Mouse (Mus musculus) adrenal gland (tissue): ENCODE measurements around the gene Saa2.

ENCODE experiments used
- intact Hi-C: fragments of 180-260 bp; cut with DNase I; formaldehyde crosslinking; loops from one replicate; pipeline ENCODE4 v1.15.1; 2025

Gene Saa2

DNA sequence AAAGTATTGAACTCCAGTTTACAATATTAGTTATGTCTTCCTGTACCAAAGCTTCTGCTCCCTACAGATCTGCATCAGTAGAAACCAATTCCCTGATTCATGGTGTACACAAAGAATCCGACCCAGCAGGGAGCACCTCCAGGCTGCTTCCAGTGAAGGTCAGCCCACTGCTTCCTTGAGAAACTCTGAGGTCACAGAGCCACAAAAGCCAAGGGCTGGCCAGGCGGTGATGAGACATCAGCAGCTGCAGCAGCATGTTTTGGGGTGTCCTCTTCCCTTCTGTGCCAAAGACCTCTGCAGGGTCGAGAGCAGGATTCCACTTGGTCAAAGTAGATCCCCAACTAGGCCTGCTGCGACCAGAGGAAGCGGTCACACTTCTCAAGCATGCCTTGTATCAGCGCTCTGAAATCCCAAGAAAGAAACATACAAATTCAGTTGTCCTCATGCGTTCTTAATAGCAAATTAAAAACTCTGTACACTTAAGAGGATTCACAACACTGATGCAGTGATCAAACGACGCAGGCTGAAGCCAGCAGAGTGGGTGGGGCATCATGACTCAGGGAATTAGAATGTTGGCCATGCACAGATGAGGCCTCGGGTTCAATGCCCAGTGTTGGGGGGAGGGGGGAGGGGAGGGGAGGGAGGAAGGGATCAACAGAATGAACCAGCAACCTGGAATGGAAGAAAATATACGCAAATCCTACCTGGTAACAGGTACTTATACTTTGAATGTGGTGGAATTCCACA lies 9.6 kb downstream of the Saa2 start:
- intact Hi-C loops = no loop called here

DNA sequence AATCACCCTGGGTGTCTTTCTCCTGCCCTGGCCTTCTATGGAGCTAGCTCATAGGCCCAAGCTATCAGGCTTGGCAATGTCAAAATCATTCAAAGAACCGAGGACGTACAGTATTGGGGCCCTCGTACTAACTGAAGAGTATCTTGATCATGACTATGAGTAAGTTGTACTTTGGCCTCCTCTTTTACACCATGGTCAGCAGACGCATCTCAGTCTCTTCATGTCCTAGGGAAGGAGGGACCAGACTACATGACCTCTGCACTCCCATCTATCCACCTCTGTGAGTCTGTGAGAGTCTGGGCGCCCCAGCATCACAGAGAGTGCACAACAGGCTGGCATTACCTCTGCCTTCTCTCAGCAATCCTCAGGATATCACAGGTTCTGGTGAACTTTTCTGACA lies 11.0 kb downstream of the Saa2 start:
- intact Hi-C loops = no loop called here

DNA sequence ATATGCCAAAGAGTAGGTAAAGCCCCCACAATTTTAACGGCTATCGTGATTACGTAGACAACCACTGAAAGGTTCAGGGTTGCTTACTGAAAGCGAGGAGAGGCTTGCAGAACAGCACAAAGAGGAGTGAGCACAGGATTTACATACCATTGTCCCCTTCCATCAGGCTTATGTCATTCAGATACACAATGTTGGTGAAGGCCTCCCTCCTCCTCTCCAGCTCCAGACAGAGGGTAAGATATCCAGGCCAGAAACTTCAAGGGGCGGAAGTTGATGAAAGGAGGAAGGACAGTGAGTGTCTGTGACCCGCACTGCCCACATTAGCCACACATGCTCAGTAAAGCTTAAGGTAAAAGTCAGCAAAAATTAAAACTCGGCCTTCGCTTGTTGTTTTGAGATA lies 13.1 kb downstream of the Saa2 start:
- intact Hi-C loops = no loop called here

DNA sequence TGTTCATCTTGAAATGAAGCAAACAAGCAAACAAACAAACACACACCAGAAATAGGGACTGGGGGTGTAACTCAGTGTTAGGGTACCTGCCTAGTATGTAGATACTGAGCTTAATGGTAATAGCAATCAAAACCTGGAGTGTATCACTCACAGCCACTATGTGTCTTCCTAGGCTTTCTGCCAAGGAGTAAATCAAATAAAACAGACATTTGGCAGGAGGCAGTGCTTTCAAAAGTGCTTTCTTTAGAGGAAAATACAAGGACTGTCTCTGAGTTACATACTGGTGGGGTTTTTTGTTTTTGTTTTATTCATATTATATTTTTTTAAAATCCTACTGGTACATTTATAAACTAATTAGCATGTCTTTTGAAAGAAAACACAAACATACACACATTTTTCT lies 15.8 kb downstream of the Saa2 start:
- intact Hi-C loops = no loop called here

DNA sequence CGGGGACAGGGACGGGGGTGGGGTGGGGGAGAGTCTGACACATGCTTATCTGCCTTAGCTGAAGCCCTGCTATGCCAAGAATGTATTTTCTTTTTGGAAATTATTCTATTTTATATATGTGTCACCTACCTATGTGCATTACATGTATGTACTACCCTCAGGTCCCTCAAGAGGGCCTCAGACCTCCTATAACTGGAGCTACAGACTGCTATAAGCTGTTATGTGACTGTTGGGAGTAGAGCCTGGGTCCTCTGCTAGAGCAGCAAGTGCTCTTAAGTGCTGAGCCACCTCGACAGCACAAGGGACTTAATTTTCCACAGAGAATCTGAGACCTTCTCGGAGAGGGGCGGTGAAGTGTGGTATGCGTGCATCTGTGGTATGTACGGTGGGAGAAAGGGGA lies 16.9 kb downstream of the Saa2 start:
- intact Hi-C loops = no loop called here

DNA sequence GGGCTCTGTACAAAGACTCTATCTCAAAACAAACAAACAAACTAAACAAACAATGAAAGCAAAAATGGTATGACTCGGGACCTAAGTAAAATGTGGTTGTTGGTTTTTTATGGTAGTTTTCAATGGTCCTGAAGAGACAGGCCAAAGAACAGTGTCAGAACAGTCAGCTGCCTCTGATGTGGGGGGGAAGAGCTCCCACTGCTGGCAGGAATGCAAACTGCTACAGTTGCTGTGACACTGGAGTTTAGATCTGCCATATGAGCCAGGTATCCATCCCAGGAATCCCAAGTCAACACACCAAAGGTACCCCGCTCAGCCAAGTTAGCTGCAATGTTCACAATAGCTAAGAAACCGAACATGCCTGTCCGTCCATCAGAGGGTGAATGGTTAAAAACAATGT lies 19.1 kb downstream of the Saa2 start:
- intact Hi-C loops = loop anchor here (1.0 kb wide), 1 partner anchor 54 kb away; no protein-coding TSS in a partner anchor

DNA sequence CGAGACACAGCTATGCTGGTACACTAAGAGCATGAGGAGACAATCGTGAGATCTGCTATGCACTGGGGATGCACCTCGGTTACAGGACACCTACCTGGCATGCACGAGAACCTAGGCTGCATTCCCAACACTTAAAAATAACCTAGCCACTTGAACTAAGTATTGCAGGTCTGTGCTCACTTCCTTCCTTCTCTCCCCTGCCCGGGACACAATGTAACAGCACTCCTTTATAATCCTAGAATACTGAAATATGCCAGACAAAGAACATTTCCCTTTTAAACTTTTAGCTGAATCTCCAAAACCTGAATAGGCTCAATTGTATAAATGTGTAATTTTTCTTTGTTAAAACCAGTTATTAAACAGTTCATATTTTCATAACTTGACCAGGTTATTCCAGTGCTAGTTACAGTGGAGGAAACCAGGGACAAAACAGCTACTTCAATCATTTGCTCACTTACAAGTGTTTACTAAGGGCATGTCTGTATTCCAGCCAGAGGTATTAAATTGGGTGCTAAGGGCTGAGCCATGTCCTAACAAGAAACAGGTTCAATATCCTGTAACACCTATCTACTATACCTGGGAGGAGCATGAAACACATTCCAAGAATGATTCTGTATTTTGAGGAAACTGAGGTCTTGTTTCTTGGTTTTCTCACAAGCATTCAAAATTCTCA lies 37.7 kb downstream of the Saa2 start:
- intact Hi-C loops = no loop called here

DNA sequence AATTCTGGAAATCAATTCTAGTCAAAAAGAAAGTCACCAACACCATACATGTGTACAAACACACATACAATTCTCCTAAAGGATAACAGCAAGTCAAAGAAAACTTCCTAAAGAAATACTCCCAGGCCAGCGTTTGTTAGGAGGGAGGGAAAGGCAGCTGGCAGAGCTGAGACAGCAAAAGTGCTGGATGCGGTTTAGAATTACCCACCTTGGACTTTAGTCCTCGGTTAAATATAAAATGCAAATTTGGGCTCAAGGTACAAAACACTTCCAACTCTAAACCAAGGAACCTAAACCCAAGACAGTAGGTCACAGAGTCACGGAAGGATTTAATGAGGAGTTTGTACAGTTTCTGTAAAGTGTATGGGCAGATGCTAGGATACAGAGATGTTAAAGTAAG lies 42.3 kb downstream of the Saa2 start:
- intact Hi-C loops = loop anchor here (10.0 kb wide), 1 partner anchor 221 kb away; no protein-coding TSS in a partner anchor

DNA sequence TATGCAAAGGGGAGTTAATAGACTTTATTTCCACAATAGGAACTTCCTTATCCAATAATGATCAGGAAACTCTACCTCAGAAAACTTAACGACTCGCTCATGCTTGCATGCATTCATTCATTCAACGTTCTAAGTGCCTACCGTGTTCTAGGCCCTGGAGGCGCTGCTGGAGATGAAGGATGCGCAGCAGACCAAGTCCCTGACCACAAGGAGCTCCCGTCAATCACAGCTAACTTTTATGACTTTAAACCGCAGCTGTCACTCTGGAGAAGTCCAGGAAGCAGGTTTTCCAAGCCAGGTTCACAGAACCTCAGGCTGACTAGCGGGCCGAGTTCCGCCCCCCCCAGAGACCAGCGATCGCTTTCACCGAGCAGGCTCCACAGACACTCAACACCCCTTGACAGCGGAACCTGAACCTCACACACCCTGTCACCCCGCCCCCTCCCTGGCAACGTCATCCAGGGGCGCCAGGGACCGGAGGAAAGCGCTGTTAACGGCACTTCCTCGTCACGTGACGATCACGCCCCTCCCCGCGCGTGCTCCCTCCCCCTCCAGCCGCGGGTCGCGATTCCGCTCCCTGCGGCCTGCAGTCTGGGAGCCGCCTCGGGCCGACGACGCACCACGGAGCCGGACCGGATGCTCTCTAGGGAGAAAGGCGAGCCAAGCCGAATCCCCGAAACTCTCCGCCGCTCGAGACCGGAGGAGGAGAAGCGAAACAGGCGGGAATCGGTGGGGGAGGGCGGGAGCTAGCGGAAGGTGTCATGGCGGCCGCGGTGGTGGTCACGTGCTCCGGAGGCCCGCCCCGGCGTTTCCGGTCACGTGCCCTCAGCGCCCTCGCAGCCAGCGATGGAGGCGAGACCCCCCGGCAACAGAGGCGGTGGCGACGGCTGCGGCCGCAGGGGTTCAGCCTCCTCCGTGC lies 44.0 kb downstream of the Saa2 start, which contains the start of the genes Hps5 and Gtf2h1:
Gene Hps5, minus strand, starts transcription at position 778 of the 919 bp plus-strand sequence.
Gene Gtf2h1, plus strand, starts transcription at position 817 of the 919 bp plus-strand sequence.
- intact Hi-C loops = loop anchor here (5.0 to 10.0 kb wide), 2 partner anchors 52 to 219 kb away; no protein-coding TSS in a partner anchor

DNA sequence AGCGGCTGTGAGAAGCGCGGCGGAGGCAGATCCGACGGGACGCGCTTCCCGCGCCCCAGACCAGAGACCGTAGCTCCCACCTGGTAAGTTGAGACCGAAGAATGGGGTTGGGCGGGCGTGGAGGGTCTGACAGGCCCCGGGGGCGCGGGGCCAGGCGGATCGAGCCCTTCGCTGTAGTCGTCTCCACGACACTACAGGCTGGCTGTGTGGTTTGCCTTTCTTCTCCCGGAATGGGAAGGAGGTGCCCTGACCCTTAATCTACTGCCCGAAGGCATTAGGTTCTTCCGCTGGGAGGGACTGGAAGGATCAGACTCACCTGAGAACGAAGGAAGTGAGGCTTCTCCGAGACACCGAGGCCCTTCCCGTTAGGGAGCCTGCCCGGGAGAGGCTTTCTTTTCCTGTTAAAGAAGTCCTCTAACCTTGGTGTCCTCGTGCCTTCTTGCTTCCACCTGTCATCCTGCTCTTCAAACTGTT lies 44.7 kb downstream of the Saa2 start:
- intact Hi-C loops = loop anchor here (5.0 to 10.0 kb wide), 2 partner anchors 51 to 219 kb away; no protein-coding TSS in a partner anchor

DNA sequence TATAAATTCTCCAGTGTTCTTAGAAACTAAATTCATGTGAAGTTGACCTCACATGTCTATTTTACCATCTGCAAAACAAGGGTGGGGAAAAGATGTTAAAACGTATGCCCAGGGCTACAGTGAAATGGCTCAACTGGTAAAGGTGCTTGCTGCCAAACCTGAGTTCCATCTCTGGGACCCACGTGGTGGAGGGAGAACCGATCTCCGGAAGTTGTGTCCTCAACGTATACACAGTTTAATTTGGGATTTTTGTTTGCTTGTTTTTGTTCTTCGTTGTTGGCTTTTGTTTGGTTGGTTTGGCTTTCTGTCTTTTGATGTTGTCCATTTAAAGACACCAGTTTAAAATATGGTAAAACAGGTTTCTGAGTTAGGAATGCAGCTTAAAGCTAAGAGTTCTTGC lies 45.2 kb downstream of the Saa2 start:
- intact Hi-C loops = loop anchor here (5.0 to 10.0 kb wide), 2 partner anchors 51 to 218 kb away; no protein-coding TSS in a partner anchor
